Mouse (Mus musculus) embryonic fibroblast, embryonic 13.5 days (primary cell): ENCODE measurements around the gene Osbp.

Source experiments
- CTCF ChIP-seq: IDR thresholded peaks from 2 replicates; pipeline ENCODE4 v1.5.1; 2011; ENCODE audit warnings: mild to moderate bottlenecking, control low read depth, low read length, moderate library complexity, borderline replicate concordance; ENCODE audit not compliant: insufficient read depth
- POLR2A ChIP-seq: IDR thresholded peaks from 2 replicates; pipeline ENCODE4 v1.6.1; 2011; ENCODE audit warnings: low read depth, mild to moderate bottlenecking, control low read depth, low read length, moderate library complexity

DNA sequence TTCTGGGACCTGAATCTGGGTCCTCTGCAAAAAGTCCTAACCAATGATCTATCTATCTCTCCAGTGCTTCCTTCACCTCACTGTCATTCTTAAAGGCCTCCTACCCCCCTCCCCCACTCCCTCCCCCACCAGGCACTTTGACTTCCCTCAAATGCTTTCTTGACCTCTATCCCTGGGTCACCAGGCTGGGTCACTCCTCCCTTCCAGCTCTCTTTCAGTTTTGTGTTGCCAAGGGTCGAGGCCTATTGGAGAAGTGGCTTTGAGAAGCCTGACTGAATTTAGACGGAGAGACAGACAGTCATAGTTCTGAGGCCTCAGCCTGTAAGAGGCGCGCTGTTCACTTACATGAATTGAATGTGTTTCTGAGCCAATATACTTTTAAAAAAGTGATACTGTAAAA, 50.5 kb downstream of the Osbp start:
- TF ChIP-seq POLR2A (no peak), CTCF (no peak)
